Mouse (Mus musculus): ENCODE data around the gene Bcl7b.

The Bcl7b gene

GRCm38 (mm10) chr5:135168063-135169062 lies at the start of gene Bcl7b:
Gene Bcl7b, plus strand, starts transcription at chr5:135168283.
- DNase-seq (ENCODE audit: low read depth), result peak; percentile 94

DNA sequence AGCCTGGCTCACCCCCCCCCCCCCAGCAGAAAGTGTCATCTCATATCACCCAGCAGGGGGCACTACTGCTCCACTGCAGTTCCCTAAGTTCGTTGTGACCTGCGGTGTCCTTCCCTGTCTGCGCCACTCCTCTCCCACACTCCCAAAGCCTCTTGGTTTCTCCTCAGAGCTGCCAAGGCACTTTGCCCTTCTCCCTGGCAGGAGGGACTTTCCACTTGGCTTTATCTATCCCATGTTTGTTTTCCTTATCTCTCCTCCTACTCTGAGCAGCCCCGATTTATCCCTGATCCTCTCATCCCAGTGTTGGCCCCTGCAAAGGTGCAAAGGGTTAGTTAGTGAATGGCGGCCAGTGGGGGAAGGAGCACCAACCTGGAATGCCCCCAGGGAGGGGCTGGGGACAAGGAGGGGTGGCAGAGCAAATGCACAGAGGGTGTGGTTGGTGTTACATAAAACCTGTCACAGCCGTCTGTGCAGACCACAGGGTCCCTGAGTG lies 49.4 kb upstream of the Bcl7b start:
- DNase-seq (ENCODE audit: low read depth), result peak; percentile 50

DNA sequence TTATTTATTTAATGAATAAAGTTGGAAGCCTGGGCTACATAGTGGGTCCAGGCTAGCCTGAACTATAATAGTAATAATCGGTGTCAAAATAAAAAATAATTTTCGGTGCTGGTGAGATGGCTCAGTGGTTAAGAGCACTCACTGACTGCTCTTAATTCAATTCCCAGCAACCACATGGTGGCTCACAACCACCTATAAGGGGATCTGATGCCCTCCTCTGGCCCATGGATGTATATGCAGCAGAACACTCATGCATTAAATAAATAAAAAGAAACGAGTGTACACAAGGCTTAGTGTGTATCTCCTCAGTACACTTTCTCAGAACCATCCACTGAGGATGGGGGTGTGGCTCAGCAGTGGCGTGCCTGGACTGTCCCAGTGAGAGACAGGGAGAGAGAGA lies 47.3 kb upstream of the Bcl7b start:
- no peak for DNase-seq (ENCODE audit: low read depth)

GRCm38 (mm10) chr5:135126121-135126520 lies 42.0 kb upstream of the Bcl7b start:
- DNase-seq (ENCODE audit: low read depth), result no peak

DNA sequence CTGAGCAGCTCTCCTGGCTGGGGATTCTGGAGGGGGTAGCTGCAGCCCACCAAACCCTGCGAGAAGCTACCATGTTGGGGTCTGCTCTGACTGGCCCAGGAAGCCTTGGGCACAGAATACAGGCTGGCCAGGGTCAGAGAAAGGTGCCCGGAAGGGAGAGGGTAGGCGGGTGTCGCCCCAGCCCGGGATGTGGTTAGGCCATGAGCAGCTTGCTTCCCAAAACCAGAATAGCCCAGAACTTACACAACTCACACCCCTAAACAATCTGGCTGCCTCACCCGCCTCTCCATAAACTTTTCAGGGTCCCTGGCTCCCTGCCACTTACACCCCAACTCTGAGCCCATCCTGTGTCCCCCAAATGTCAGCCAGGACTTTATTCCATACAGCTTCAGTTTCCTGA lies 40.4 kb upstream of the Bcl7b start:
- no peak for DNase-seq (ENCODE audit: low read depth)

- DNase-seq (ENCODE audit: low read depth), result no peak
Observed at GRCm38 (mm10) chr5:135129747-135130146, 38.3 kb upstream of the Bcl7b start.

GRCm38 (mm10) chr5:135133736-135134405 lies 34.2 kb upstream of the Bcl7b start:
- DNase-seq (ENCODE audit: low read depth), result peak; percentile 76

DNA sequence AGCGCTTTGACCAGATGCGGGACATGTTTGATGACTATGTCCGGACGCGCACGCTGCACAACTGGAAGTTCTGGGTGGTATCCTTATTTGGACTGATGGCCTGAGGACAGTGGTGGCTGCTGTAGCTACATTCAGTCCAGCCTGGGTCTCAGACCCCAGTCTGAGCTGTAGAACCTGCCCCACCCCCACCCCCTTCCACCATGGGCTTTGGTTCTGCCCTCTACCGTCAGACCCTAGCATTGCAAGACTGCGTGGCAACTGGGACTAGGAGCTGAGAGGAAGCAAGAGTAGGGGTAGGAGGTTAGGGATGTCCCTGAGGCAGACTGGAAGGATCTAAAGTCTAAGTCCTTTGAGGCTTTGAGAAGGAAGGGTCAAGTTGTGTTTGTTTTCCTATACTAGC lies 33.5 kb upstream of the Bcl7b start:
- DNase-seq (ENCODE audit: low read depth), result no peak

GRCm38 (mm10) chr5:135139881-135140280 lies 28.2 kb upstream of the Bcl7b start:
- no peak for DNase-seq (ENCODE audit: low read depth)

DNA sequence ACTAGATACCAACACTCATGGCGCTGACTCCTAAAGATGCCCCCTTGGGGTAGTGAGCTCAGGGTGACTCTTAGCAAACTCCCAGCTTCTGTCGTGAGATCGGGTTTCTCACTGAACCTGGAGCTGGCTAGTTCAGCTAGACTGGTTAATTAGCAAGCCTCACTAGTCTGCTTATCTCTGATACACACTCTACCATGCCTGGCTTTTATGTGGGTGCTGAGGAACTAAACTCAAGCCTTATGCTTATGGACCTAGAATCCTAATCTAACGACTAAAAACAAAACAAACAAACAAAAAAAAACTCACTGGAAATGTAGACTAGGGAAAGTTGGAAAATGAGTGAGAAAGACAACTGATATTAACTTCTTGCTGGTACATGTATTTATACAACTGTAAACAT lies 23.6 kb upstream of the Bcl7b start:
- no peak for DNase-seq (ENCODE audit: low read depth)

- no peak for DNase-seq (ENCODE audit: low read depth)
Observed at GRCm38 (mm10) chr5:135145532-135145931, 22.6 kb upstream of the Bcl7b start.

DNA sequence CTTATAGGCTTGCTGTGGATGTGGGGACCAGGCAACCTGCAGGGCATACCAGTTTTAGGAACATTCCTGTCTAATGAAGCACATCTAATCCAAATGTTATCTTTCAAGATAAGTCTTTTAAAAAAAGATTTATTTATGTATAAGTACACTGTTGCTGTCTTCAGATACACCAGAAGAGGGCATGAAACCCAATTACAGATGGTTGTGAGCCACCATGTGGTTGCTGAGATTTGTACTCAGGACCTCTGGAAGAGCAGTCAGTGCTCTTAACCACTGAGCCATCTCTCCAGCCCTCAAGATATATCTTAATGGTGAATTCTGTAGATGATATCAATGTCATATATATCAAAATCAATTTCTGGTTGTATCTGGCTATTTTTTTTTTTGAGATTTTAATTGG lies 22.1 kb upstream of the Bcl7b start:
- DNase-seq (ENCODE audit: low read depth), result no peak

GRCm38 (mm10) chr5:135148715-135149052 lies 19.4 kb upstream of the Bcl7b start:
- no peak for DNase-seq (ENCODE audit: low read depth)

DNA sequence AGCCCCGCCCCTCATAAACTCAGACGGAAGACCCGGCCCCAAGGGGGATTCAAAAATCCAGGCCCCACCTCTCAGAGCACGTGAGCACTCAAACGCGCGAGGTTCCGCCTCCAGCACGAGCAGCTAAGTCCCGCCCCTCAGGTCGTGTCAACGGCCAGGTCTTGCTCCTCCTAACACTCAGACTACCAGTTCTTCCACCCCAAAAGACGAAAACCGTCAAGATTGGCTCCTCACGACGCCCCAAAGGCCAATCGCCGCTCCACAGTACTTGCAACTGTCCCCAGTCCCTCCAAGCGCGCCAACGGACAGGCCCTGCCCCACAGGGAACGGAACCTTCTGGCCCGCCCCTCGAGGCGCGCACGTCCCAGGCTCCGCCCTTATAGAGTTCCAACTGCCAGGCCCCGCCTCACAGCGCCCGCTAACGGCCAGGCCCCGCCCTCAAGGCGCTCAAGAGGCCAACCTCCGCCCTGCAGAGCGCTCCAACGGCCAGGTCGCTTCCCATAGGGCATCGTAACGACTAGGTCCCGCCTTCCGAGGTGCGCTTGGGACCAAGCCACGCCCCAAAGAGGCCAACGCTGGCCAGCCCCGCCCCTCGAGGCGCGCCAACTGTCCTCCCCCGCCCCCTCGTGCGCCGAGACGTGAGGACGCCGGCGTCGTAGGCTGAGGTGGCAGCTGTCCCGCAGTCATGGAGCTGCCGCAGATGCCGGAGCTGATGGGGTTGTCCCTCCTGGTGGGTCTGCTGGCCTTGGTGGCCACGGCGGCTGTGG lies 18.8 kb upstream of the Bcl7b start, which contains the start of gene Tbl2:
Gene Tbl2 (plus strand): TSS at position 605 of the 767 bp plus-strand sequence.
- DNase-seq (ENCODE audit: low read depth), result peak; percentile 99

DNA sequence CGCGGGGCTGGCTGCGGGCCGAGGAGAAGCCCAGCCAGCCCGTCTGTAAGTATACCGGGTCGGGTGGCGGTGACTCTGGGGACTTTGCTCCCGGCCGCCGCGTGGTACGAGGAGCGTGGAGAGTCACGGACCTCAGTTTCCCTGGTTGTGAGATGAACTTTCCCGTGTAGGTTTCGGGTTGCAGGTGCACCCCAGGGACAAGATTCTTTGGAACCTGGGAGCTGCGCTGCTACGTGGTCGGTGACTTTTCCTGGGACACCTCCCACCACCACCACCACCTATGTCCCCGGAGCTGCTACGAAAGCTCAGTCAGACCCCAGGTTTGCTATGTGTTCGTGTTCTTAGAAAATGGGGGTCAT lies 18.3 kb upstream of the Bcl7b start:
- no peak for DNase-seq (ENCODE audit: low read depth)

- DNase-seq (ENCODE audit: low read depth), result no peak
Observed at GRCm38 (mm10) chr5:135156496-135156895, 11.6 kb upstream of the Bcl7b start.

- DNase-seq (ENCODE audit: low read depth), result no peak
Observed at GRCm38 (mm10) chr5:135161221-135161620, 6.9 kb upstream of the Bcl7b start.

GRCm38 (mm10) chr5:135161650-135162049 lies 6.4 kb upstream of the Bcl7b start:
- no peak for DNase-seq (ENCODE audit: low read depth)

- DNase-seq (ENCODE audit: low read depth), result no peak
Observed at GRCm38 (mm10) chr5:135162361-135162760, 5.7 kb upstream of the Bcl7b start.

DNA sequence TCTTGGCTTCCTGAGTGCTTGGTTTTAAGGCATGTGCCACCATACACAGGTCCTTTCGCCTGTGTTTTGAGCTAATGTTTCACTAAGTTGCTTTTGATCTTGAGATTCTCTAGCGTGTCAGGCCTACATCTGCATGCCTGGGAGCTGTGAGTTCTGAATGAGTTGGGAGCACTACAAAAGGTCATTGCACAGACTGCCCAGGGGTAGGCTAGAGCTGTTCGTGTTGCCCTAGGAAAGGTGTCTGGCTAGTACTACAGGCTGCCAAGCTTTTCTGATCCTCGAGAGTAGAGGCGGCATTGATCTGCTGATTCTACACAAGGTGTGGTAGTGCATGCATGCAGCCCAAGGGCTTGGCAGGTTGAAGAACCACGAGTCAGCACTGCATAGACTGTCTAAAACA lies 5.3 kb upstream of the Bcl7b start:
- DNase-seq (ENCODE audit: low read depth), result no peak

GRCm38 (mm10) chr5:135166909-135167308 lies 1.2 kb upstream of the Bcl7b start:
- DNase-seq (ENCODE audit: low read depth), result no peak

GRCm38 (mm10) chr5:135167469-135167868 lies 614 bp upstream of the Bcl7b start:
- DNase-seq (ENCODE audit: low read depth), result no peak
